Mouse (Mus musculus) layer of hippocampus, adult 8-10 months (tissue): ENCODE data around the gene Fbln5. TPM values are rescaled to one million over a fixed set of nuclear protein-coding genes. Genes with fewer than 3 reads are reported as not detected.
A peak's percentile ranks its signal among the peaks of the same experiment; 100 is the strongest.

Experiments used
- DNase-seq, 2 experiments: peaks; one replicate each; pipeline ENCODE4 v3.0.0; 2022; ENCODE audit warnings: low spot score in 2 of 2
- total RNA-seq, 4 experiments: library from RNA; stranded (reverse); gene quantifications; 2 replicates each; pipeline ENCODE4 v1.2.4; 2022

Fbln5 gene
- total RNA-seq, 4 experiments from 2014 or later, result 4.7 to 7.6 (median 6.0) TPM

DNA sequence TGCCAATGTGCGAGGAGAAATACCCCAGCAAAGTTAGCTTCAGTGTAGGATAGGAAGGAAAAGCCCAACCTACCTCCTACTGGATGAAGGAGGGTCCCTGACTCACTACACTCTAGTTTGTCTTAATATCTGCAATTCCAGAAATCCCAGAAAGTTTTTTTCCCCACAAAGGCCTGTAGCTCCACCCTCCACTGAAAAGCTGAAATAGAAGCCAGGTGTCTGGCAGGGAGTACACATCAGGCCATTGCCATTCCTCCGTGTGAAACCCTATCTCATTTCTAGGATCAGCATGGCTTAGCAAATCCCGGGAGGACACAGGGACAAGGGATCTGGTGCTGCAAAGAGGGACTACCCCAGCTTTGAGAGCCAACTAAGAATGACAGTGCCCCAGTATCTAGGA is 55.8 kb downstream of the Fbln5 start:
- DNase-seq, result no peak

DNA sequence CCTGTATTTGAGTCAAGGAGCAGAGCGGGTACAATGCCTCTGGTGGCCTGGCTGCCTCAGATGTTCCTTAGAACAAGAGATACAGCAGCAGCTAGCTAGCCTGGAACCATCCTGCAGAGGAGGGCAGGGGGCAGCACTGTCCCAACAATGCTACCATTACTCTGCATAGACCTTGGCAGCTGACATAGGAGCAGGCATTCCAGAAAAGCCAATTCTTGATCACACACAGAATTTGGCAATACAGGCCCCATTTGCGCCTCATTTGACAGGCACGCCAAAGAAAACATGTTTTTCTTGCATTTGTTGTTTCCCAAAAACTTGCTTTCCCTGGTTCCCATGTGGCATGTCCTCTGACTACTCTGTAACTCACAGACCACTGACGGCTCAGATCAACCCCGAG is 56.8 kb downstream of the Fbln5 start:
- DNase-seq, result no peak

DNA sequence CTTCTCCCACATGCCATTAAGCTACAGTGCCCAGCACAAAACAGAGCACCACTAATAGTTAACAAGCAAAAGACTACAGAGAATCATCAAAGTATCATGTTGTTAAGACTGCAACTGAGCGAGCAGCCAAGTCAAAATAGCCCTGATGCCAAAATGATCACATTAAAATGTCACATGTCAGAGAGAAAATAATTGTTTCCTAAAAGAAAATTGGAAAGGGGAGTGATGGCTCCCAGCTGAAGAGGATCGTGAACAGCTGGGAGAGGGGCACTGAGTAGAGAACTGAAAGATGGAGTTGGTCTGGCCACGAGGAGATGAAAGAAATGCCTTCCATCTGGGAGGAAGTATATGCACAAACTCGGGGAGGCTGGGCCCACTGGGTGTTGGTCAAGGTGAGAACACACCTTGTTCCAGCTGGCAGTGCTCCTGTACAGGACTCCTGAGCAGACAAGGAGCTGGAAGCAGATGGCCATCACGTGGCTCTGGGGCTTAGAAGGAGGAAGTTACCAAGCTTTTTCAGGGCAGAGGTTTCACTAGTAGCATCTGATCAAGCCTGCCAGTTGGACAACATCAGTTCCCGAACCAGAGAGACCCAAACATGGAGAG is 59.3 kb downstream of the Fbln5 start:
- no peak for DNase-seq

DNA sequence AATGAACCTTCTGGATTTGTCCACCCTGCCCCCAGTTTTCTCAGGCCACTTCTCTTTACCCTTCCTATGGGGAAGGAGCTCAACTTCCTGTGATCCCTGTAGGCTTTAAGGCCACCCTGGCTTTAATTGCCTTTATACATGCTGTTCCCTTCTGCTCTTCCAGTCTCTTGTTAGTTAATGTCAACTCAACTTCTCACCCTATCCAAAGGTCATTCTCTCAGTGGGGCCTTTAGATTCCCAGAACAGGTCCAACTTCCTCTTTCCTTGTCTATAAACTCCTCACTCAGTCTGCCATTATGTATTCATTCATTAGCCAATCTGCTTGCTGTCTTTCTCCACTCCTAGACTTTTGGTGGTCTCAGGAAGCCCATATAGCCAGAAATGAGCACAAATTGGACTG is 60.2 kb downstream of the Fbln5 start:
- DNase-seq, result no peak

DNA sequence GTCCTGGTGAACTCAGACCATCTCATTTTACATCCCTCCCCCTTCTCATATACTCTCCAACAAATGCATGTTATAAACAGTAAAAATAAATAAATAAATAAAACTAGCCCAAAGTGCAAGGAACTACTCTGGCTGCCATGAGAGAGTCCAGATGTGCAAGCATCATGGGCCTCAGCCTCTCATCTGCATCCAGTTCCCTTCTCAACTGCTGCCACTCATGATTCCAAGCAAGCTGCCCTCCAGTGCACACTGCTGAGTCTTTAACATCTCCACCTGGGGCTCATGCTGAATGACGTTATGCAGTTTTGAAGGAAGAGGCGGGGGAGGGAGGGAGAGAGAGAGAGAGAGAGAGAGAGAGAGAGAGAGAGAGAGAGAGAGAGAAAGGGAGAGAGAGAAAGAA is 76.5 kb downstream of the Fbln5 start:
- no peak for DNase-seq

DNA sequence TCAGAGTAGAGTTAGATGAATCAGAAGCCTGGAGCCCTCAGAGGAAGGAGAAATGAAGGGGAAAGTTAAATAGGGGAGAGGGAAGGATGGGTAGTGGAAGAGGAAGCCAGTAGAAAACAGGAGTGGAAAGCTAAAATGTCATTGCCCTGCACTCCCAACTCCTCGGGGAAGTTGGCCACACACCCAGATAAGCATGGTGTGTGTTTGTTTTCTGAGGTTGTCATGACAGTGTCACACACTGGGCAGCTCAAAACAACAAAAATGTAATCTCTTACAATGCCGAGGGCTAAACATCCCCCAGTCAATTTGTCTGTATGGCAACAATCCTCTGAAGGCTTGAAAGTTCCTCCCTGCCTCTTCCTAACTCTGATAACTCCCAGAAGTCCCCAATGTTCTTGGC is 78.4 kb downstream of the Fbln5 start:
- no peak for DNase-seq

DNA sequence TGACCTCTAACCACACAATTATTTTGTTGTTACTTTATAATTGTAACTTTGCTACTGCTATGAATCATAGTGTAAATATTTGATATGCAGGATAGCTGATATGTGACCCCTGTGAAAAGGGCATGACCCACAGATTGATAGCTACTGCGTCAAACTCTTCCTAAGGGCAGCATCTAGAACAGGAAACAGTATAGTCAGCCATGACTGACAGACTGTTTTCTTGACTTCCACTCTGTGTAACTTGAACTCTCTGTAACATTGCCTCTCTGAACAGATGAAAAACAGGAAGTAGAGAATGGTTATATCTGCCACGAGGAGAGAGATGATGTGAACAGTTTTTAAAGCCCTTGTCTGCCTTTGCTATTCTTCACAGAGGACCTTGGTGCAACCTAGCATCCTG is 78.8 kb downstream of the Fbln5 start:
- DNase-seq, result no peak

DNA sequence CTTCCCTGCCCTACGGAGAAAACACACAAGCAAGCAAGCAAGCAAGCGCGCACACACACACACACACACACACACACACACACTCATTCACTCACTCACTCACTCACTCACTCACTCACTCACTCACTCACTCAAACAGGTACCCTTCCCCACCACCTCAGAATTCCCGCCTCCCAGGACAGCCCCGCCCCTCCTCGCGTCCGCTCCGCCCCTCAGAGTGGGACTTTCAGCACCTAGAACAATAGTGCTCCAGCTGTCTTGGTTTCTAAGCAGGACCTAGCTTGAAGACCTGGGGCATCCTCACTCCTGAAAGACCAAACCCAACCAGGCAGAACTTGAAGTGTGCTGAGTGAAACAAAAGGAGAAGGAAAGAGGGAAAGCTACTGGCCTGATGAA is 100.1 kb downstream of the Fbln5 start:
- DNase-seq, result no peak

DNA sequence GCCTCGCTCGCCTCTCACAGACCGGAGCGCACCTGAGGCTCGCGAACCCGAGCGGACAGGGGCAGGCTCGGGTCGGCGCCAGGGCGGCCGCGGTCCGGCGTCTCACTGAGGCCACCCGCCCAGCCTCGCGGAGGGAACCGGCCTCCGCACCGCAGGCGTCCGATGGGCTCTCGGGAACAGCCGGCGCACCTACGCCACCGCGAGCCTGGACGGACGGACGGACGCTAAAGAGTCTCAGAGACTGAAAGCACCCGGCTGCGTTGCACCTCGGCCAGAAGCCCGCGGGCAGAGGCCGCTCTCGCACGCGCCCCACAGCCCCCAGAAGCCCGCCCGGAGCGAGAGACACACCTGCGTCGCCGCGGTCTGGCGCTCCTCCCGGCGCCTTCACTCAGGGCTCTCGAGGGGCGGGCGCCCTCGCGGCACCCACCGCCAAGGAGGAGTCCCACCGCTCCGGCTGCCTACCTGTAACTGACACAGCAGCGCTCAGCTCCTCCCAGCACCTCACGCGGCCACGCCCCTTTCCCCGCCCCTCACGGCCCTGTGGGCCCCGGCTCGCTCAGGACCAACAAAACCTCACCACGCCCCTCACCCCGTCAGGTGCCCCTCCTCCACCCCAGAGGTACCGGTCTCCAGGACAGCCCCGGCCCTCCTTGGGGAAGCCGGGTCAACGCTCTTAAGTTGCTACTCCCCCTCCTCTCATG is 100.7 kb downstream of the Fbln5 start, which contains the start of gene Tc2n:
Gene Tc2n, minus strand, starts transcription at position 470 of the 701 bp plus-strand sequence.
- peak; percentile 3 to 7 for DNase-seq

DNA sequence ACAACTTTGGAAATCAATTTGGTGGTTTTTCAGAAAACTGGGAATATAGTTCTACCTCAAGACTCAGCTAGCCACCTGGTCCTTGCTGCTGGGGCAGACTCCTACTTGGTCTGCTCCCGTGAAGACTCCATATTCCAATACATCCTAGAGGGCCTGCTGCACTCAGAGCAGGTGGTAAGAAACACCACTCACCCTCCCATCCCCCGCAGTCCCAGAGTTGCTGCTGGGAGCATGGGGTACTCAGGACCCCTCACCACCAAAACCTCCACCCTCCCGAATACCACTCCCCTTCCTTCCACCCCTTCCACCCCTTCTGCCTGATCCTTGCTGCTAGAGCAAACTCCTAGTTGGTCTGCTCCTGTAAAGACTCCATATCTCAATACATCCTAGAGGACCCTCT is 119.7 kb downstream of the Fbln5 start:
- no peak for DNase-seq

Other genes starting within 250 kb of the Fbln5 start
- gene Tc2n, start 100.5 kb downstream of the Fbln5 start, total RNA-seq, result 1 to 10 TPM in 1 of 4 experiments, under 1 TPM in 3; 0.12 to 1.1 (median 0.66) TPM
- 10 to 100 TPM; 30.9 to 36.2 (median 33.2) TPM for gene Trip11, start 94.2 kb upstream of the Fbln5 start, total RNA-seq
- 10 to 100 TPM; 20.4 to 27.9 (median 22.7) TPM for gene Atxn3, start 139.2 kb upstream of the Fbln5 start, total RNA-seq
- gene Cpsf2, start 156.9 kb upstream of the Fbln5 start, total RNA-seq, result 10 to 100 TPM; 23.5 to 27.5 (median 25.3) TPM